Mouse (Mus musculus) CD4-positive helper T cell, adult 2 months (primary cell): ENCODE measurements around the gene Ncapd3.

ENCODE experiments used
- DNase-seq: peaks from one replicate; pipeline ENCODE4 v3.0.0-alpha.2; 2012; ENCODE audit warnings: low read depth, missing footprints, low spot score

The Ncapd3 gene

GRCm38 (mm10) chr9:27029828-27030762 is at the start of gene Ncapd3, which contains the start of gene Vps26b:
Gene Ncapd3 (plus strand): TSS chr9:27030175.
Gene Vps26b (minus strand): TSS chr9:27030065.
- DNase-seq = peak; percentile 97

GRCm38 (mm10) chr9:26985090-26985613 is 44.8 kb upstream of the Ncapd3 start:
- no peak for DNase-seq

DNA sequence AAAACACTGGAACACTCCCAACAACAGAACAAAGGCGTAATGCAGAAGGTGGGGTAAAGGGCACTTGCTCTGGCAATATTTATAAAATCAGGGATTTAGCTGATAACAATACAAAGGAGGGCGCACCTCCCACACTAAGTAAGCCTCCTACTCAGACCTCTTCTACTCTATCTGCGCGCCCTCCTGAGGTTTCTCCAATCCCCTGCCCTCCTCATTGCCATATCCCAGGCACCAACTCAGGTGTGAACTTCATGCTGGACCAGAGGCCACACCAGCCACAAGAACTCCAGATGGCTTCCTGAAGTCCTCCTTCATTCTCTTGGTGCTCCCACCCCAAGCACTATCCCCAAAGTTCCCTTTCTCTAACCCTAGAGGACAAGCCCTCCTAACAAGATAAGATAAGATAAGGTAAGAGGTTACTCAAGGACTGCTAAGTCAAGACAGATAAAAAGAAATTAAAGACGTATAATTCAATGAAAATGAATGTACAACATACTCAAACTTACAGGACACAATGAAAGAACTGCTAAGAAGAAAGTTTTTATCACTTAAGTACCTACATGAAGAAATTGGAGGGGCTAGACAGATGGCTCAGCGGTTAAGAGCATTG is 44.2 kb upstream of the Ncapd3 start:
- no peak for DNase-seq

DNA sequence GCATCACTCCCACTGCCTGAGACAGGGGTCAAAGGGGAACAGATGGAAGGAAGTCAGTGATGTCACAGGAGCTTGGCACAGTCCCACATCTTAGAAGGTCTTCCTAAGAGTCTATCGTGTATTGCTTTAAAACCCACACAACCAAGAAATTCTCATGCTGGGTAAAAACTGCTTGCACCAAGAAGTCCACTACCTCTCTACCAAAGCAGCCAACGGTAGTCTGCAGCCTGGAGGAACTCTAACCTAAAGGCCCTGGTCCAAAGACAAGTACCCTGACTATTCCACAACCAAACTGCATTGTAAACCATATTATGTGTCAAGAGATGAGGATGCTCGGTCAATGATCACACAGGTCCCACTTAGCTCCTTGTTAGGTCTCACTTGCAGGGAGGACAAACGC is 39.8 kb upstream of the Ncapd3 start:
- DNase-seq = no peak

DNA sequence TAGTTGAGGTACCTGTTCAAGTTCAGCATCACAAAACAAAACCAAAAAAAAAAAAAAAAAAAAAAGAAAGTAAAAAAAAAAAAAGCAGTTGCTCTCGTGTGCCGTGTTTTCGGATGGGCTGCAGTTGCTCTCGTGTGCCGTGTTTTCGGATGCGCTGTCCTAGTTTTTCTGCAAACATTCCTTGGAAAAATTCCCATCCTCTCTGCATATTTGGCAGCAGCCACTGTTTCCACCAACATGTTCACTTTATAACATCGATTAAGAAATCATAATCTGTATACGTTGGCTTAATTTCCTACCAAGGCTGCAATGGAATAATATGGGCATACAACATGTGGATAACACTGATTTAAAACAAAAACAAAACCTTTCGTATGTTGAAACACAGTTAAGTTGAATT is 36.9 kb upstream of the Ncapd3 start:
- DNase-seq = no peak

DNA sequence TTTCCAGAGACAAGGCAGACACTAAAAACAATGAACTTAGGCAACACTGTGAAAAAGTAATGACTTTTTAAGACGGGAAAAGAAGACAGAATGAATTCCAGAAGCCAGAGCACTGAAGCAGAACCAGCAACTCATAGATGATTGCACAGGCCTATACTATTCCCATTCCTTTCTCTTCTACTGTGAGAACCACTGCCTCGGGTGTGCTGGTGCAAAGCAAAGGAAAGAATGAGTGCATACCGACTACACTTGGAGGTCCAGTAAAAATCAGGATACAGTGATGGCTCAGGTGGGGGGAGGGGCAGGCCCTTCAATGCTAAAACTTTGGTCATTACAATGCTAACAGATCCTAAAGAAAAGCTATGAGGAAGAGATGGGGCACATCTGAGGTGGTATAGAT is 36.1 kb upstream of the Ncapd3 start:
- no peak for DNase-seq

DNA sequence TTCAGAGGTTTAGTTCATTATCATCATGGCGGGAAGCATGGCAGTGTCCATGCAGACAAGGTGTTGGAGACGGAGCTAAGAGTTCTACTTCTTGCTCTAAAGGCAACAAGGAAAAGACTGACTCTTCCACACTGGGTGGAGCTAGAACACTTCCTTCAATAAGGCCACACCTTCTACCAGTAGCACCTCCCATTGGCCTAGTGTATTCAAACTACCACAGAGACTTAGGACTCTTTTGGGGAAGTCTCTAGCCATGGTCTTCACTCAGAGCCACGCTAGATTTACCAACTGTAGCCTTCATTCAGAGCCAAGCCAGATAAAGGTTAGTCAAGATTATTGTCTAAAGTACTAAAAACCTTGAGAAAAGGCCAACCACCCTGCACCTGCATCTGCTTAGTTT is 32.9 kb upstream of the Ncapd3 start:
- DNase-seq = no peak

DNA sequence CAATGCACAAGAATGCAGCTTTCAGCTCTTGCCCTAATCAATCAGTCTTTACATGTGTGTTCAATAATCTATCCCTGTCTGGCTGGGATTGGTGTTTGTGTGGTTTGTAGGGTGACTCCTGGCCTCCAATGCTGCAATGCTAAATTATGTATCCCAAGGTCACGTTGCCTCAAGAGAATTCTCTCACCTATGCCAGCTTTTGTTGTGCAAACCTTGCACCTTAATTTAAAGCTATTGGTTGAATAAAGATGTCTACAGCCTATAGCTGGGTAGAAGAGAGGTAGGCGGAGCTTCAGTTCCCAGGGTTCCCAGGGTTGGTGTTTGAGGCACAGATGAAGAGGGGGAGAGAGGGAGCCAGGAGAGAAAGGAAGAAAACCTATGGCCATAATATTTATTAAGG is 32.5 kb upstream of the Ncapd3 start:
- no peak for DNase-seq

DNA sequence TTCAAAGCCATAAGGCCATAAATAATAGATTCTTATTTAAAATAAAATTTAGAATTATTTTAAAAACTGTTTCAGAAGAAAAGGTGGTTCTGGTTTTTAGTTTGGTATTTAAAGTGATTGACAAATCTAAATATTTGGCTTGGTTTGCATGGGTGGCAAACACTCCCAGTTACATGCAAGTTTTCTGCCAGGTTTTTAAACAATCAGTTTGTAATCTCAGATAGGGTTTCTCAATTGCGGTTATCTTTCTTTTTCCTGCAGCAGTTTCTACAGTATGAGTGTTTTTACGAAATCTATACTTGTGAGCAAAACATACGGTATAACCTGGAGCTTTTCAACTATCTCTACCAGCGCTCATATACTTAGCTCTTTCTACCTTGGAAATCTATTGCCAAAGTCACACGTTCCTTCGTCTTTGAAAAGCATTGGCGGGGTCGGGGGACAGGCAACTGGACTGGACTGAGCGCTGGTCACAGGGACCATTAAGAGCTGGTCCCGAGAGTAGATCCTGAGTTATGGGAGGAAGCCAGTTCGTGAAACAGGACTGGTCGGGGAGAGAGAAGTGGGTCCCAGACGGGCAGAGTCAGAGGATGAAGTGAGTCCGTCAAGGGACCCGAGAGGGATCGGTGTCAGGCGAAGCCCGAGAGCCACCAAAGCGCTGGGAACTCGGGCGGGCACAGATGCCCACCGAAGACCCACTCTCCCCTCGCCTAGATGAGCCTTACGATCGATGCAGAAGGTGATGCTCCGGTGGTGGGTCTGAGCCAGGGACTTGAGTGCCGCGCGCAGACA is 31.1 kb upstream of the Ncapd3 start:
- no peak for DNase-seq

DNA sequence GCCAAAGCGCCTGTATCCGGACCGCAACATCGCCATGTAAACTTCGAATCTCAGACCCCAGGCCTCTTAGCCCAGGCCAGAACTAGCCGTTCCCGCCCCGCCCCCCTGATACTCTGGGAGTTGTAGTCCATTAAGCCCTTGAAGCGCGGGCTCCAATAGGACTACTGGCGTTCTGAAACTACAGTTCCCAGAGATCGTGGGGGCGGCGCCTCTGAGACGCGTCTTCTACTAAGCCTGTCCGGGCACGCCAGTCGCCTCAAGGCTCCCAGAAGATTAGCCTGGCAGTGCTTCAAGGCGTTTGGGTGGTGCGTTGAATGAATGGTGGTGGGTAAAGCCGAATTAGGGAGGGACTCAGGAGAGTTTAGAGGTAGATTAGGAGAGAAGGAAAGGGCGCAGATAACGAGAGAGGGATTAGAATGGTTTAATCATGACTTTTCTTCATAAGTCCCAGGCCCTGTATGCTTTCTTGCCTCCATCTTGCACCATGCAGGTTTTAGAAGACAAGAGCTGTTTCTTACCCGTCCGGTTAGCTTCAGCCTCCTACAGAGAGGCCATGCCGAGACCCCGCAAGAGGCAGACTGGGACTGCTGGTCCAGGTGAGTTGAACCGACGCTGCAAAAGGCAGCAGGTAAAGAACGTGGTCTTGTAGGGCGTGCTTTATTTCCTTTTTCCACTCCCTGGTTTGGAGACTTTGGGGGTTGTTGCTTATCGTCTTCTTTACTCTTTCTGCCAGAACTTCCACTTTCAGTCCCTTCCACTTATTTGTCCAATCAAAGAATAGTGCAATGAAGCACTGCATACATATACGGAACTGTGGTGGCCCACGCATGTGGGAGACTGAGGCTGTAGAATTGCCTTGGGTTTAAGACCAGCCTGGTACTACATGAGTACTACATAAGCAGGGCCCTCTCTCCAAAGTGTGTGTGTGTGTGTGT is 30.2 kb upstream of the Ncapd3 start, which contains the start of the genes Acad8 and Thyn1:
Gene Acad8 (minus strand): TSS at position 106 of the 935 bp plus-strand sequence.
Gene Thyn1 (plus strand): TSS at position 250 of the 935 bp plus-strand sequence.
- DNase-seq = peak; percentile 94

GRCm38 (mm10) chr9:27005231-27005630 is 24.7 kb upstream of the Ncapd3 start:
- no peak for DNase-seq

DNA sequence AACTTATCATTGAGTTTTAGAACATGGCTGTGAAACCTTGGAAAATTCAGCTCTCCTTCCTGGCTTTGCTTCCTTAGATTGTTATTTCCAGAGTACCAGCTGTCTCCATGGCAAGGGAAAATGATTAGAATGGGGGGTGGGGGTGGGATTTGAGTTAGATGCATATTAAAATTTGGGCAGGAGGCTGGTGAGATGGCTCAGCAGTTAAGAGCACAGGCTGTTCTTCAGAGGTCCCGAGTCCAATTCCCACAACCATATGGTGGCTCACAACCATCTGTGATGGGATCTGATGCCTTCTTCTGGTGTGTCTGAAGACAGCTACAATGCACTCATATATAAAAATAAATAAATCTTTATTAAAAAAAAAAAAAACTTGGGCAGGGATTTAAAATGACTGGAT is 24.0 kb upstream of the Ncapd3 start:
- no peak for DNase-seq

DNA sequence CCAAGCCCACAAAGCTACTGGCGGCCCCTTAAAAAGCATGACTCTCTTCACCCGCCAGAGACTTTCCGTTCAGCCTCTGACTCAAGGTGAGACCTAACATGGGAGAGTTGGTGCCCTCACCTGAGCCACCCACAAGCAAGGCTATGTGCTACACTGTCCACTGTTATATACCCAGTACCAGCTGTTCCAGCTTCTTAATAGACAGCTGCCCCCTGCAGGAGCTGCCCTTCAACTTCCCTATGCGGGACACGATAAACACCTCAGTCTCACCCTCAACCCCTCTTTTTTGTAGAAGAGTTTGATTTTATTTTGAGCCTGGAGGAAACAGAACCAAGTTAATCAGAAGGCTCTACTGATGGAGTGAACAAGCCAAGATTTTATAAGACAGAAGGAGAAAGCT is 23.1 kb upstream of the Ncapd3 start:
- no peak for DNase-seq

DNA sequence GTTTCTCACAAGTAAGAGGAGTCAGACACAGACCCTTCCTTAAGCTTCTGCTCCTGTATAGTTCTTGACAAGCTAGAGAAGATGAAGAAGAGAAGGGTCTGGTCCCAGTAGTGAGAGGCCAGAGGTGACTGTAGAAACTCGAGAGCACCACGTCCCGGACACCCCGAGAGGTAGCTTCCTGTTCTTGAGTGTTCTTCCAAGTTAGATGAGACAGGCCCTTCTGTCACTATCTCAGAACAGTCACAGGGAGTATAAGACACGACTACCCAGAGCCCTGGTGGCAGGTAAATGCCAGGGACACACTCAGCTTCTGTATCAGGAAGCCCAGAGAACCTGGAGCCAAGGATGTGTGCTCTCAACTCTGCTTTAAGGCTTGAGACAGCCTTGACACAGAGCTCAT is 20.7 kb upstream of the Ncapd3 start:
- no peak for DNase-seq

DNA sequence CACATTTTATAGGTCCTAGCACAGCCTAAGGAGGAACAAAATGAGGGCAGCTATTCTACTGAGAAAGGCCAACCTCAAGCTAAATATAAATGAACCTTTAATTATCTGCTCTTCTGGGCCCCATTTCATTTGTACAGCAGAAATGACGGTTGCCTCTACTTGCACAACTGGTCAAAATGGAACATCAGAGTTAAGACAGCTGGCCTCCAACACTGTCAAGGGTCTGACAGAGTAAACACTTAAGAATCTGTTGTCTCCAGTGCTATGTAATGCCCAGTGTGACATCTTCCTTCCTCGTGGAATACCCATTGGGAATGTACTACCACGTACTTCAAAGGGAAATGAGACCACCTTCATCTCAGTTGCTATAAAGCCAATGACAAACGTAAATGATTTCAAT is 18.4 kb upstream of the Ncapd3 start:
- no peak for DNase-seq

DNA sequence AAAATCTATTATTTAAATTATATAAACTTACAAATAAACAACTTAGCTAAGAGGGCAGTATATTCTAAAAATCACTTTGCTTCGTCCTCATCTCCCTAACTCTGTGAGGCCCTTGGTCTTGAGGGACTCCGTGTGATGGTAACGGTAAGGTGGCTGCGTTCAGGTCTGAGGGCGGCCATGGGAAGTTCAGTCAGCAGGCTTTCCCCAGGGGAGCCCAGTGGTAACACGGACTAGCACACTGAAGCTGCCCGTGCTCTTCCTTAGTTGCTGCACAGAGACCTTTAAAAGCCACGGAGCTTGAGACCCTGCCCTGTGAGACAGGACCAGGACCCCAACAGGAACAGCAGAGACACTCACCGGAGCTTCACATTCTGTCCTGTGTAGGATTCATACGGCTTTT is 11.0 kb upstream of the Ncapd3 start:
- no peak for DNase-seq

- DNase-seq = peak; percentile 40
Observed at GRCm38 (mm10) chr9:27023681-27024080, 6.3 kb upstream of the Ncapd3 start.

GRCm38 (mm10) chr9:27026708-27027107 is 3.3 kb upstream of the Ncapd3 start:
- DNase-seq = no peak

DNA sequence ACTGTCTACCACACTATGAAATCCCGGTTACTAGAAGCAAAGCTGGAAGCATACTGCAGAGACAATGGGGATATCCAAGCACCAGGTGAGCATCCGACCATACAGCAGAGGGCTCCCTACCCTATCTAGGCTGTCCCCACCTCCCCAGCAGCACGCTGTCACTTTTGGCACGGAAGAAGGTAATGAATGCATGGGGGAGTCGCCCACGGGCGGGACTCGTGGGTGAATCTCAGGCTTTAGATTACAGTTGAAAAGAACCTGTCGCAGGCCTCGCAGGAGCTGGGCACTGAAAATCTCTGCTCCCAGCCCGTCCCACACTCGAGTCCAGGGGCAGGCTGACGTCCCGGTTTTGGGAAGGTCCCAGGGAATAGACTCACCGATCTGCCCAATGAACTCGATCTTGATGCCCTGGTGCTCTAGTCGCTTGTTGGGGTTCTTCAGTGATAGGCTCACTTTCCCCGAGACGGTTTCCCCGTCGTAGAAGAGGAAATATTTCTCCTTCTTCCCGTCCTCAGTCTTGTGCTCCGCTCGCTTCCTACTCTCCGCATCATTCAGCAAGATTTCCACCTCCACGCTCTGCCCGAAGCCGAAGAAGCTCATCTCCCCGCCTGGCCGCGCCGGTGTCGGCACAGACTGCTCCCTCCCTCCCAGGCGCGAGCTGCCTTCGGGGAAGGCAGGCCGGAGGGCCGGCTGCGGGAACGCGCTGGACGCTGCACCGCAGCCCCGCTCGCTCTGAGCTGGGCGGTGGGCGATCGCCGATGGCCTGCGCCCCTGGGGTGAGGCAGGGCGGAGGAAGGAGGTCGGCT is 750 bp upstream of the Ncapd3 start:
- DNase-seq = peak; percentile 77

DNA sequence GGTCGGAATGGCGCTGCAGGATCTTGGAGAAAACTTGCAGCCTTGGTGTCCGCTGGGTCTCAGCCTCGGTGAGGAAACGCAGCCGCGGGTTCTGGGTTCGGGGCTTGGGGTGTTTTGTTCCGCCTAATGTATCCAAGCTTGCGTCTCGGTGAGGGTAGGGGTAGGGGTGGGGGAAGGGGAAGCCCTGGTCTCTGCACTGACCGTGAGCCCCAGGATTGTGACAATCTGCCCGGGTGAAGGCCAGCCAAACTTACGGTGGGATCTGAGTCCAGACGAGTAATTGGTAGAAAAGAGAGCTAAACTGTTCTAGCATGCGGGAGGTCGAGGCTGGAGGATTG is 757 bp downstream of the Ncapd3 start:
- DNase-seq = no peak
